Mouse (Mus musculus) heart, postnatal 0 days (tissue): ENCODE results near the gene Klhl5.

ENCODE experiments used
- CTCF ChIP-seq: IDR thresholded peaks from 2 replicates; pipeline ENCODE4 v1.5.1; 2016; ENCODE audit warnings: antibody characterized with exemption, control low read depth, low read depth
- EP300 ChIP-seq: IDR thresholded peaks from 2 replicates; pipeline ENCODE4 v1.6.1; 2016; ENCODE audit warnings: antibody characterized with exemption, low read depth

DNA sequence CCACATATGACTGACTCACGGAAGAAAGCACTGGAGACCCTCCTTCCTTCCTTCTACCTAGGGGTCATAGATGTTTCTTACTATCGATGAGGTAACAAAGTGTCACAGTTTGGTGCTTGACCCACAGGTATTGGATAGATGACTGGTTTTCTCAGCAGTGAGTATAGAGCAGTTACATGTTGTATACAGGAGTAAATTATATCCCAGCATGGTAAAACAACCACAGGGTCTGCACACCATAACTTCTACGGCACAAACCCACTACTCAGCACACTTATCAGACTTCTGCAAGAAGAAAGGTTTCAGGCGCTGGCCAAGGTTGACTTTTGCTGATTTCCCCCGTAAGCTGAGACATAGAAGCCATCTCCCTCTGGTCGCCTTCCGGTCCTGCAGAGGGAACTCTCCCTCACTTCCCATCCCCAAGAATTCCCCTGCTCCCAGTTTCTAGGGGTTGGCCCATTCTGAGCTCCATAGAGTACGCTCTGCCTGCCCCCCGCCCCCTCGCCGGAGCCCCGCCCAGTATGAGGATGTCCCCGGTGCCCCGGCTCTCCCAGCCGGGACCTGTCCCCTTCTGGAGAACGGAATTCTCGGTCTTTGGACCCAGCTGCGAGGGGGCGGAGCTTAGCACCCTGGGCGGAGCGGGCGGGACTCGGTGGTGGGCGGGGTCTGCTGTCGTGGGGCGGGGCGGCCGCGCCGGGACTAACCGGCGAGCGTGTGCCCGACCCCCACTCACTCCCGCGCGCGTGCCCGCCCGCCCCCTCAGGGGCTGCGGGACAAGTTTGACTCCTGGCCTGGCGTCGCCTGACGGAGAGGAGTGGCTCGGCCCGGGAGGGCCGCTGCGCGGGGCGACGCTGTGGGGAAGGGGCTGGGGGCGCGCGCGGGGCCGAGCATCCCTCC is at the start of gene Klhl5:
- TF ChIP-seq EP300 = no peak
- TF ChIP-seq CTCF = no peak
